Mouse (Mus musculus) liver, adult 2 months (tissue): Measurements from ENCODE around the gene Creg1.

Source experiments
- CTCF ChIP-seq: fragments of 200-500 bp; IDR thresholded peaks from 2 replicates; pipeline ENCODE4 v1.5.1; 2011; ENCODE audit warnings: low read depth, low read length, control low read depth
- POLR2A ChIP-seq: fragments of 200-500 bp; IDR thresholded peaks from 2 replicates; pipeline ENCODE4 v1.6.1; 2011; ENCODE audit warnings: low read length, control low read depth; ENCODE audit not compliant: insufficient read depth; ENCODE audit errors: extremely low read depth

DNA sequence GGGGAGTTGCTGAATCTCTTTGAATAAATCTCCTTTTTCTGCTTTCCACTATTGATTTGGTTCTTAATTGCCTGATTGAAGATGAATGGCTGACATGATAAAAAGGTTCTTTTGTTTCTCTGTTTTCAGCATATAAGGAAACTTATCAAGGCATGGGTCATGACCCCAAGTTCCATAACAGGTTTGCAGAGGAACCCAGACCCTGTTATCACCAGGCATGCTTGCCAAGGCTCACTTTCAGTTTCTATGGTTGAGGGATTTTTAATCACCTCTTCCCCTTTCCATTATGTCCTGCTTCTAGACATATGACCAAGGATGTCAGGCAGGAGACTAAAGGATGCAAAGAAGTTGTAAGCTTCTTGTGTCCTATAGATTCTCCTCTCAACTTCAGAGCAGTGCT, 12.4 kb upstream of the Creg1 start:
- TF ChIP-seq CTCF (no peak), POLR2A (no peak)
